Mouse (Mus musculus) forebrain, embryonic 14.5 days (tissue): ENCODE data around the gene Fus. TPM values are rescaled to one million over a fixed set of nuclear protein-coding genes. Genes with fewer than 3 reads are reported as not detected.

Source experiments
- ATAC-seq: fragments of 200-750 bp; cut with Nextera tagmentation; 2 replicates; pipeline ENCODE4 v1.8.0; 2017; ENCODE audit warnings: mild to moderate bottlenecking, moderate library complexity
- DNase-seq: peaks from one replicate; pipeline ENCODE4 v3.0.0-alpha.2; 2015; ENCODE audit warnings: low spot score
- H3K27ac ChIP-seq: fragments of 300-500 bp; sonication (generic); 2 replicates; pipeline ENCODE4 v1.5.1; 2014; ENCODE audit warnings: low read depth, mild to moderate bottlenecking, control low read depth, low read length, moderate library complexity
- H3K27me3 ChIP-seq: fragments of 300-500 bp; sonication (generic); replicated peaks from 2 replicates; pipeline ENCODE4 v1.6.1; 2014; ENCODE audit warnings: low read length, control low read depth, mixed read lengths; ENCODE audit not compliant: control insufficient read depth, insufficient read depth
- H3K36me3 ChIP-seq: fragments of 300-500 bp; sonication (generic); 2 replicates; pipeline ENCODE4 v1.6.1; 2014; ENCODE audit warnings: low read length, control low read depth; ENCODE audit not compliant: control insufficient read depth, insufficient read depth
- H3K4me1 ChIP-seq: fragments of 300-500 bp; sonication (generic); 2 replicates; pipeline ENCODE4 v1.6.1; 2014; ENCODE audit warnings: antibody characterized with exemption, low read length, control low read depth; ENCODE audit not compliant: control insufficient read depth, insufficient read depth
- H3K4me2 ChIP-seq: fragments of 300-500 bp; sonication (generic); 2 replicates; pipeline ENCODE4 v1.6.1; 2014; ENCODE audit warnings: mild to moderate bottlenecking, control low read depth, low read length
- H3K4me3 ChIP-seq: fragments of 300-500 bp; sonication (generic); 2 replicates; pipeline ENCODE4 v1.5.1; 2014; ENCODE audit warnings: low read depth, low read length, control low read depth
- H3K9ac ChIP-seq: fragments of 300-500 bp; sonication (generic); 2 replicates; pipeline ENCODE4 v1.6.1; 2014; ENCODE audit warnings: mild to moderate bottlenecking, low read length, control low read depth, moderate library complexity
- H3K9me3 ChIP-seq: fragments of 300-500 bp; sonication (generic); replicated peaks from 2 replicates; pipeline ENCODE4 v1.6.1; 2016; ENCODE audit warnings: low read length, control low read depth, mixed read lengths; ENCODE audit not compliant: control insufficient read depth
- WGBS: fragments of 180-500 bp; shearing (Covaris S2); extraction: QIAGEN DNeasy Blood & Tissue Kit; methylation state at CpG from one replicate; pipeline ENCODE4 v1.1.7; 2014; 5-methylcytosine and 5-hydroxymethylcytosine counted together
- polyA plus RNA-seq: library from polyadenylated mRNA; unstranded; fragments of >200 nt; fragmentation: Nextera tagmentation; extraction: Ambion mirVana; gene quantifications from 2 replicates; pipeline ENCODE4 v1.2.1, GENCODE M21; 2014

The Fus gene
- polyA plus RNA-seq, 1 experiment from 2014 or later: 60.1 TPM

DNA sequence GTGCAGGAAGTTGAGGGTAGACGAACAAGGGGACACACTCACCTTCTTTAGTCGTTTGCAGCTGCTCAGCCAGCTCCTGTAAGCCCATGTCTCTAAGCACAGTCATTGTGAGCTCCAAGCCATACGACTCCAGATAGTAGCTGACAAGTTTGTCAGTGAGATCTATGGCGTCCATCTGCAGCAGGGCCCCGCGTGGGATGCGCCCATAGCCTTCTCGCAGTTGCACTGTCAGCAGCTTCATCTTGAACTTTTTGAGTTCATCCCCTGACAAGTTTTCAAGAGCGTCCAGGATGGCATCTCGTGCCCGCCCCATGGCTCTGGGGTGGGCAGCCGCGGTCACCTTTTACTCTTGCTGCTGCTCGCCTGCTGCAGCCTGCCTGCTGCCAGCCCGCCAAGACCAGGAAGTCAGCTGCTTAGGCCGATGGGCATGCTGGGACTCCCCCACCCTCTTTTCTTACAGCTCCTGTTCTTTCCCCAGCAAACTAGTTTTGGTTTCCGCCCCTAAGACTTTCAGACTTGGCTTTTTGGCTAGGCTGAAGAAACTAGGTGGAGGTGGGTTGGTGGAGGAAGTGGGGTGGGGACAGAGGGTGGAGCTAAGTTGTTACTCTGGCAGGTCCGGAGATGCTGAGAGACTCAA, 26.2 kb downstream of the Fus start, which contains the start of gene Pycard:
Pycard (minus strand) TSS at position 527 of the 637 bp plus-strand sequence.
- DNase-seq: no peak
- 0 out of 2 replicates have a peak within 1 kb of the TSS, but pooled peaks have one; percentile 14 for H3K4me2 ChIP-seq
- WGBS: 22% methylated on average over 18 of the region's 18 CpGs

DNA sequence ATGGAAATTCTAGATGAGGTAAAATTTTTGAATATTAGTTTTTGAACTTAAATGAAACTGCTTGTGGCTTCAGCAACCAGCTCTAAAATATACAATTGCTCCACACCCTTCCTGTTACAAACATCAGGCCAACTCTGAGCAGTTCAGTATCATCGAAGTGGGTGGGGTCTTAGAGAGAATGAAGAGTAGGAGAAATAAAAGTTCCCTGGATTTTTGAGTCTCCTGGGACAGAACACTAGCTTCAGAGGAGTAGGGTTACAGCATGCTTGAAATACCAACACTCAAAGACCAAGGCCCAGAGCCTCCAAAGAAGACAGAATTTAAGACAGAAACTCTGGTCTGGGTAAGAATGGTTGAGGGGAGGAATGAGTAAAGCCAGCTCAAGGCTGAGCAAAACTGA, 32.2 kb downstream of the Fus start:
- Histone ChIP-seq H3K9me3 (no peaks in the 10 kb centered on the region), H3K4me2 (no peak overlapping the region), H3K4me3 (no peak overlapping the region), H3K27ac (no peak overlapping the region), H3K9ac (no peak overlapping the region), H3K36me3 (no peaks in the 10 kb centered on the region), H3K27me3 (no peaks in the 10 kb centered on the region), H3K4me1 (no peaks in the 10 kb centered on the region)
- DNase-seq: no peak
- WGBS: 80% methylated on average over 1 of the region's 1 CpGs
- no peak for ATAC-seq

More for the DNA sequence above, 26.2 kb downstream of the Fus start, which contains the start of gene Pycard:
- H3K27me3 ChIP-seq: no peaks in the 10 kb centered on the region
- H3K9ac ChIP-seq: peak within 1 kb of the TSS; percentile 13; the same call in 1 of the 2 replicates
- H3K27ac ChIP-seq: no peak within 1 kb of the TSS
- ATAC-seq: no peak
- H3K36me3 ChIP-seq: peaks cover 29% of the 10 kb centered on the region
- H3K9me3 ChIP-seq: no peaks in the 10 kb centered on the region
- H3K4me3 ChIP-seq: no peak within 1 kb of the TSS
- H3K4me1 ChIP-seq: no peaks in the 10 kb centered on the region

- Histone ChIP-seq H3K36me3 (no peaks in the 10 kb centered on the region), H3K27me3 (no peaks in the 10 kb centered on the region), H3K27ac (no peak overlapping the region), H3K4me3 (no peak overlapping the region), H3K4me1 (no peaks in the 10 kb centered on the region), H3K9ac (no peak overlapping the region), H3K9me3 (no peaks in the 10 kb centered on the region), H3K4me2 (no peak overlapping the region)
- no peak for DNase-seq
- ATAC-seq: no peak
- WGBS: 86% methylated on average over 1 of the region's 1 CpGs
Measured at GRCm38 (mm10) chr7:128000068-128000950, 33.1 kb downstream of the Fus start.

GRCm38 (mm10) chr7:128003098-128003497, 35.8 kb downstream of the Fus start:
- DNase-seq (no peak), ATAC-seq (no peak)
- no peak overlapping the region for H3K4me2 ChIP-seq
- no peaks in the 10 kb centered on the region for H3K36me3 ChIP-seq
- no peaks in the 10 kb centered on the region for H3K9me3 ChIP-seq
- no peak overlapping the region for H3K27ac ChIP-seq
- H3K9ac ChIP-seq: no peak overlapping the region
- H3K4me1 ChIP-seq: no peaks in the 10 kb centered on the region
- H3K27me3 ChIP-seq: no peaks in the 10 kb centered on the region
- WGBS: 89% methylated on average over 6 of the region's 6 CpGs
- no peak overlapping the region for H3K4me3 ChIP-seq

DNA sequence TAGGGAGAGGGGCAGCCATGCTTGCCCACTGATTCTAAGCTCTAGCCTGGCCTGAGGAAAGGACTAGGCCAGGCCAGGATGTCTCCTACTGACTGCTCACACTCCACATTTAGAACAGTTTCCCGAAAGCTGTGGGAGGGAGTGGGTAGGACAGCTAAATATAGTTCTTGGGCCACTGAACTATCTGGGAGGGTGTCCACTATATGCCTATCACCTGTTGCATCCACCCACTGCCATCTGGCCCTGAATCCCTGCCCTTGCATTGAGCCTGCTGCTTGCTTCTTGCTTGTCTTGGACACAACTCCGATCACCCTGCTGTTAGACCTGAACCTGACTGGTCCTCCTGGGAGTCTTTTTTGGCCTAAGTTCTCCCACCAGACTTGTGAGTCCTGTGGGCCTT, 36.4 kb downstream of the Fus start, which contains the start of gene Trim72:
Trim72 (plus strand) TSS at position 262 of the 400 bp plus-strand sequence.
- H3K36me3 ChIP-seq: no peaks in the 10 kb centered on the region
- WGBS: 93% methylated on average over 2 of the region's 2 CpGs
- no peak within 1 kb of the TSS for H3K4me3 ChIP-seq
- H3K9ac ChIP-seq: no peak within 1 kb of the TSS
- H3K4me2 ChIP-seq: 0 out of 2 replicates have a peak within 1 kb of the TSS, but pooled peaks have one; percentile 2
- H3K4me1 ChIP-seq: no peaks in the 10 kb centered on the region
- DNase-seq: no peak
- ATAC-seq: no peak
- no peak within 1 kb of the TSS for H3K27ac ChIP-seq
- H3K9me3 ChIP-seq: no peaks in the 10 kb centered on the region
- H3K27me3 ChIP-seq: no peaks in the 10 kb centered on the region

- H3K4me3 ChIP-seq: no peak overlapping the region
- ATAC-seq: no peak
- H3K27ac ChIP-seq: no peak overlapping the region
- WGBS: 79% methylated on average over 5 of the region's 5 CpGs
- no peaks in the 10 kb centered on the region for H3K9me3 ChIP-seq
- H3K36me3 ChIP-seq: no peaks in the 10 kb centered on the region
- no peaks in the 10 kb centered on the region for H3K4me1 ChIP-seq
- no peak overlapping the region for H3K4me2 ChIP-seq
- no peaks in the 10 kb centered on the region for H3K27me3 ChIP-seq
- H3K9ac ChIP-seq: no peak overlapping the region
- no peak for DNase-seq
Measured at GRCm38 (mm10) chr7:128004150-128004486, 36.9 kb downstream of the Fus start.

- WGBS: 22% methylated on average over 35 of the region's 35 CpGs
- Histone ChIP-seq H3K27me3 (no peaks in the 10 kb centered on the region), H3K4me3 (no peak overlapping the region), H3K36me3 (no peaks in the 10 kb centered on the region), H3K27ac (no peak overlapping the region), H3K9ac (no peak overlapping the region), H3K4me2 (0 out of 2 replicates have a peak overlapping the region, but pooled peaks have one; percentile 2), H3K9me3 (no peaks in the 10 kb centered on the region), H3K4me1 (no peaks in the 10 kb centered on the region)
- ATAC-seq: no peak
- no peak for DNase-seq
Measured at GRCm38 (mm10) chr7:128004487-128005362, 37.5 kb downstream of the Fus start.

DNA sequence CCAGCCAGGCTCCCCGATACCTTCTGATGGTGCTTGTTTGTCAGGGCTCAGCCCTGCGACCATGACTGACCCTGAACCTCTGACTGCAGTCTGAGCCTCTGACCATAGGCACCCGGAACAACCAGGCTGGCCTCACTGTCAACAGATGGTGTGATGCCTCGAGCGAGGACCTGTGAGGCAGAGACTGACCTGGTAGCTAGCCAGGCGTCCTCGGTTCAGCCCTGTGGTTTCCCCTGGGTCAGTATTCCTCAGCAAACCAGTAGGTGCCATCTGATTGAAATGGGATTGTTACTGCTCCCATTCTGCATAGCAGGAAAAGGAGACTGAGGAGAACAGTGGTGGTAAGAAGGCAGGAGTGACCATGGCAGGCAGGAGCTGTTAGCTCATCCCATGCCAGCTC, 38.9 kb downstream of the Fus start:
- no peak for DNase-seq
- no peak overlapping the region for H3K4me3 ChIP-seq
- no peaks in the 10 kb centered on the region for H3K27me3 ChIP-seq
- no peak for ATAC-seq
- H3K9me3 ChIP-seq: no peaks in the 10 kb centered on the region
- H3K4me1 ChIP-seq: no peaks in the 10 kb centered on the region
- H3K4me2 ChIP-seq: no peak overlapping the region
- no peaks in the 10 kb centered on the region for H3K36me3 ChIP-seq
- H3K9ac ChIP-seq: no peak overlapping the region
- WGBS: 90% methylated on average over 7 of the region's 7 CpGs
- no peak overlapping the region for H3K27ac ChIP-seq
